Mouse (Mus musculus) mesoderm, embryonic 11.5 days (tissue): ENCODE data around the gene Pfdn2.
A peak's percentile ranks its signal among the peaks of the same experiment; 100 is the strongest.

Source experiments
- DNase-seq: peaks from one replicate; pipeline ENCODE4 v3.0.0-alpha.2; 2012; ENCODE audit warnings: low read depth, low spot score

The Pfdn2 gene

GRCm38 (mm10) chr1:171355812-171356340 is 10.4 kb downstream of the Pfdn2 start:
- DNase-seq = no peak

GRCm38 (mm10) chr1:171356814-171357213 is 11.3 kb downstream of the Pfdn2 start:
- no peak for DNase-seq

GRCm38 (mm10) chr1:171358421-171358820 is 13.0 kb downstream of the Pfdn2 start:
- no peak for DNase-seq

GRCm38 (mm10) chr1:171360253-171360652 is 14.8 kb downstream of the Pfdn2 start:
- no peak for DNase-seq

- DNase-seq = peak; percentile 91
Observed at GRCm38 (mm10) chr1:171360656-171361055, 15.2 kb downstream of the Pfdn2 start, which contains the start of gene Klhdc9. Gene Klhdc9, minus strand, starts transcription at chr1:171360798.

GRCm38 (mm10) chr1:171361106-171362103 is 15.9 kb downstream of the Pfdn2 start:
- DNase-seq = peak; percentile 78

- no peak for DNase-seq
Observed at GRCm38 (mm10) chr1:171365934-171366333, 20.5 kb downstream of the Pfdn2 start.

- no peak for DNase-seq
Observed at GRCm38 (mm10) chr1:171369845-171370556, 24.5 kb downstream of the Pfdn2 start, which contains the start of gene Nectin4. Gene Nectin4, plus strand, starts transcription at chr1:171370099.

GRCm38 (mm10) chr1:171372880-171373279 is 27.4 kb downstream of the Pfdn2 start:
- no peak for DNase-seq

GRCm38 (mm10) chr1:171373946-171374345 is 28.5 kb downstream of the Pfdn2 start:
- no peak for DNase-seq

GRCm38 (mm10) chr1:171375646-171376097 is 30.2 kb downstream of the Pfdn2 start:
- no peak for DNase-seq

GRCm38 (mm10) chr1:171378298-171378697 is 32.8 kb downstream of the Pfdn2 start:
- DNase-seq = no peak

GRCm38 (mm10) chr1:171379935-171380599 is 34.6 kb downstream of the Pfdn2 start:
- DNase-seq = peak; percentile 82

- DNase-seq = no peak
Observed at GRCm38 (mm10) chr1:171382096-171382620, 36.7 kb downstream of the Pfdn2 start.

GRCm38 (mm10) chr1:171384361-171384760 is 38.9 kb downstream of the Pfdn2 start:
- DNase-seq = no peak

- no peak for DNase-seq
Observed at GRCm38 (mm10) chr1:171385171-171385570, 39.7 kb downstream of the Pfdn2 start.

GRCm38 (mm10) chr1:171387099-171387498 is 41.6 kb downstream of the Pfdn2 start:
- peak; percentile 55 for DNase-seq

GRCm38 (mm10) chr1:171388376-171389102 is 43.1 kb downstream of the Pfdn2 start, which contains the start of gene Arhgap30:
Gene Arhgap30, plus strand, starts transcription at chr1:171388954.
- DNase-seq = no peak

- no peak for DNase-seq
Observed at GRCm38 (mm10) chr1:171390101-171390500, 44.6 kb downstream of the Pfdn2 start.

- no peak for DNase-seq
Observed at GRCm38 (mm10) chr1:171401821-171402220, 56.4 kb downstream of the Pfdn2 start.
